Mouse (Mus musculus) ES-Bruce4 (cell line): ENCODE measurements around the gene Soat2.

Source experiments
- CTCF ChIP-seq: IDR thresholded peaks from one replicate; pipeline ENCODE4 v1.8.1; 2011; ENCODE audit warnings: low read depth, low read length
- EP300 ChIP-seq: IDR thresholded peaks from 2 replicates; pipeline ENCODE4 v1.6.1; 2011; ENCODE audit warnings: low read depth, low read length; ENCODE audit not compliant: insufficient read depth

DNA sequence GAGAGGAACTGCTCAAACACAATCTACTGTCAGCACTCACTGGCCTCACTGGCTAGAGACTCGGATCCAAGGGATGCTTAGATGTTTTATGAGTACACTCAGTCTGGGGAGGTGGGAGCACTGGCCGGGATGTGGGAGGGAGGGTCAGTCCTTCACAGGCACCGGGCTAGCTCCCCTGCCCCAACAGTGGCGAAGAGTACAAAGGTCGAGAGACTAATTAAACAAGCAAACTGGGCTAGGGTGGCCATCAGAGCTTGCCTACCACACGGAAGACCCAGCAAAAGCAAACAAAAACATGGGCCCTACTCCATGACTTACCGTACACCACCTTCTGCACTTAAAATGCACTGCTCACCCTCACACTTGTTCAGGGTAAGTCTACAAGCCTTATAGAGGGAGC, 41.4 kb downstream of the Soat2 start:
- TF ChIP-seq CTCF (no peak), EP300 (no peak)
